Mouse (Mus musculus) cerebellum, adult 2 months (tissue): ENCODE measurements around the gene Magi2.

ENCODE experiments used
- CTCF ChIP-seq: fragments of 200-500 bp; IDR thresholded peaks from 2 replicates; pipeline ENCODE4 v1.5.1; 2011; ENCODE audit warnings: low read depth, mild to moderate bottlenecking, control low read depth, low read length, moderate library complexity, borderline replicate concordance; ENCODE audit not compliant: insufficient read depth
- POLR2A ChIP-seq: fragments of 200-500 bp; IDR thresholded peaks from 2 replicates; pipeline ENCODE4 v1.6.1; 2011; ENCODE audit warnings: low read length, control low read depth, borderline replicate concordance; ENCODE audit not compliant: insufficient read depth

GRCm38 (mm10) chr5:19211665-19212064 is 15.2 kb upstream of the Magi2 start:
- TF ChIP-seq CTCF (no peak), POLR2A (no peak)
